Mouse (Mus musculus): Measurements from ENCODE around the gene Grhpr. TPM values are rescaled to one million over a fixed set of nuclear protein-coding genes. Genes with fewer than 3 reads are reported as not detected.

Grhpr gene
- polyA plus RNA-seq, 1 experiment from 2014 or later = 57.3 TPM

Other genes with a start within 250 kb of the Grhpr start
- 29.0 TPM in 2 replicates for gene Zcchc7, start 225.5 kb upstream of the Grhpr start, polyA plus RNA-seq (2016; fragmentation: Nextera tagmentation; extraction: Ambion mirVana)
- gene Zbtb5, start 31.0 kb downstream of the Grhpr start, polyA plus RNA-seq (2016; fragmentation: Nextera tagmentation; extraction: Ambion mirVana) = 41.7 and 42.5 TPM in 2 replicates
- 50.5 and 52.1 TPM in 2 replicates for gene Polr1e, start 37.2 kb downstream of the Grhpr start, polyA plus RNA-seq (2016; fragmentation: Nextera tagmentation; extraction: Ambion mirVana)
- gene Fbxo10, start 103.2 kb downstream of the Grhpr start, polyA plus RNA-seq (2016; fragmentation: Nextera tagmentation; extraction: Ambion mirVana) = 17.1 and 18.9 TPM in 2 replicates
- gene Tomm5, start 126.7 kb downstream of the Grhpr start, polyA plus RNA-seq (2016; fragmentation: Nextera tagmentation; extraction: Ambion mirVana) = 196 and 201 TPM in 2 replicates
- gene Frmpd1, start 203.5 kb downstream of the Grhpr start, polyA plus RNA-seq (2016; fragmentation: Nextera tagmentation; extraction: Ambion mirVana) = 3.6 and 3.7 TPM in 2 replicates